Mouse (Mus musculus): ENCODE data around the gene Slc7a7. TPM values are rescaled to one million over a fixed set of nuclear protein-coding genes. Genes with fewer than 3 reads are reported as not detected.

Gene Slc7a7
- polyA plus RNA-seq, 1 experiment from 2014 or later = 19.0 TPM

DNA sequence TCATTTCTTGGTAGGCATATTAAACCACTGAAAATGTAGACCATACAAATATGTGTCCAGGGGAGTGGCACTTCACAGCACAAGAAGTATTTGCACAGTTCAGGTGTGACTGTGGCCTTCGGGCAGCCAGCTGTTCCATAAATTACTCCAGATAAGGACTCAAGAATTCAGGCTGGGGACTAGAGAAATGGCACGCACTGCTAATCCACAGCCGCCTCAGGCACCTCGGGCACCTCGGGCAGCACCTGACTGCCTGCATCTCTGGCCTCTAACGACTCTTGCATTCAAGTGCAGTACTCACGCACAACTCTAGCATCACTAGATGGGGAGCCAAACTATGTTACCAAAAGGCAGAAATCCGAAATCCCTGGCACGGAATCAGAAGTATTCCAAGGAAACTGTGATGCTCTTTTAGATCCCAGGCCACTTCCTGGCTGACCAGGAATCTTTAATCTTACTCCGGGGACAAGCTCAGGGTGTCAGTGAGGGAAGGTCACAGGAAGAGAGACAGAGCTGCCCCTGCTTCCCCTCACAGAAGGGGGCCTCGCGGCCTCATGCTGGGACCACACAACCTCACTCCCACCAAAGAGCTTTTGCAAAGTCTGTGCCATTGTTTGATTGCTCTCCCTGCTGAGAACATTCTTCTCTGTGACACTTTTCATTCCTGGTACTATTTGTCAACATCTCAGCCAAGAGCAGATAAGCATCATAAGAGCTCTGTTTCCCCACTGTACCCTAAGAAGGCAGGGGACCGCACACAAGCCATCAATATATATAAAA, 2.1 kb downstream of the Slc7a7 start:
- Histone ChIP-seq H3K27ac (ENCODE audit: low read length) (no peak overlapping the region; the same call in 1 of the 2 replicates), H3K9ac (ENCODE audit: low read length) (peak overlapping the region; percentile 21; the same call in 1 of the 2 replicates)

DNA sequence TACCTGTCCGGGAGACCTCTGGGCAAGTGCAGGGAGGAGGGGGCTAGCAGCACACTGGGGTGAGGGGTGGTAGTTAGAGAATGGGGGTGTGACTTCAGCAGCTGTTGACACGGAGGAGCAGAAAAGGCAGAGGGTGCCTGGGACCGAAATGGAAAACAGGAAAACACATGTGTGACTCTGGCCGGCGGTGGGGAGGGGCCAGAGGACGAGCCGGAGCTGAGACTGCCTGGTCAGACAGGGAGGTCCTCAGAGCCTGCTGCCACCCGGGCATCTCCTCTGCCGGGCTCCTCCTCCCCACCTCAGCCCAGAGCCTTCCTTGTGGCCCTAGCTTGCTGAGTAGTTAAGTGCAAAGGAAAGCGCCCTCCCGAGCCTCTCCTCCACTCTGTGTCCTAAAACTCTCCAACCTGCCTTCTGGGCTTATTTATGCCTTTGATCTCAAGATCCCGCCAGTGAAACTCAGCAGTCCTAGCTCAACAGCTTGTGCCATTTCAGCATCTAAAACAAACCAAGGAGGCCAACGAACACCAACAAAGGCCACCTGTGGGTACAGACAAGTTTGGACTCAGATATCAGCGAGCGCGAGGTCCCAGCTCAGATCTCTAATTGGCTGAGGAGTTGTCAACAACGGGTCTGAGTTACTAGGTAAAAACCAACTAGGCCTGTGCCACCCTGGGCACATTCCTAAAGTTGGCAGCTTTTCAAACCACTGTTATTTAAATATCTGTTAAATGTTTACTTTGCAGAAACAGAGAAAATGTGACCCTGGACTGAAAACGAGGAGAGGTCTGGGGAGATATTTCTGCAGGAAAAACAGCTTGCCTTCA, 3.5 kb downstream of the Slc7a7 start:
- no peaks in the 10 kb centered on the region for H3K36me3 ChIP-seq (ENCODE audit: control insufficient read depth, insufficient read depth, low read length)
- H3K9ac ChIP-seq (ENCODE audit: low read length) = peak overlapping the region; percentile 64
- H3K4me1 ChIP-seq (ENCODE audit: control insufficient read depth, insufficient read depth, low read length) = peaks cover 28% of the 10 kb centered on the region
- peak overlapping the region; percentile 32 for H3K4me3 ChIP-seq (replicated peaks; ENCODE audit: low read length)
- H3K27me3 ChIP-seq (ENCODE audit: control insufficient read depth, insufficient read depth, low read length) = no peaks in the 10 kb centered on the region
- no peaks in the 10 kb centered on the region for H3K9me3 ChIP-seq (replicated peaks; ENCODE audit: control insufficient read depth, low read length)
- no peak for ATAC-seq (ENCODE audit: insufficient read depth, low FRiP score)
- WGBS = 13% methylated on average over 18 of the region's 18 CpGs
- H3K4me2 ChIP-seq (ENCODE audit: low read depth, low read length) = peak overlapping the region; percentile 53
- H3K27ac ChIP-seq (ENCODE audit: low read length) = peak overlapping the region; percentile 83

More for the DNA sequence above, 2.1 kb downstream of the Slc7a7 start:
- Histone ChIP-seq H3K36me3 (ENCODE audit: control insufficient read depth, insufficient read depth, low read length) (no peaks in the 10 kb centered on the region), H3K4me1 (ENCODE audit: control insufficient read depth, insufficient read depth, low read length) (peaks cover 28% of the 10 kb centered on the region), H3K4me2 (ENCODE audit: low read depth, low read length) (no peak overlapping the region), H3K27me3 (ENCODE audit: control insufficient read depth, insufficient read depth, low read length) (no peaks in the 10 kb centered on the region), H3K9me3 (replicated peaks; ENCODE audit: control insufficient read depth, low read length) (no peaks in the 10 kb centered on the region), H3K4me3 (replicated peaks; ENCODE audit: low read length) (no peak overlapping the region)
- peak; percentile 45; the same call in 1 of the 2 replicates for ATAC-seq (ENCODE audit: insufficient read depth, low FRiP score)
- 36% methylated on average over 13 of the region's 13 CpGs for WGBS

DNA sequence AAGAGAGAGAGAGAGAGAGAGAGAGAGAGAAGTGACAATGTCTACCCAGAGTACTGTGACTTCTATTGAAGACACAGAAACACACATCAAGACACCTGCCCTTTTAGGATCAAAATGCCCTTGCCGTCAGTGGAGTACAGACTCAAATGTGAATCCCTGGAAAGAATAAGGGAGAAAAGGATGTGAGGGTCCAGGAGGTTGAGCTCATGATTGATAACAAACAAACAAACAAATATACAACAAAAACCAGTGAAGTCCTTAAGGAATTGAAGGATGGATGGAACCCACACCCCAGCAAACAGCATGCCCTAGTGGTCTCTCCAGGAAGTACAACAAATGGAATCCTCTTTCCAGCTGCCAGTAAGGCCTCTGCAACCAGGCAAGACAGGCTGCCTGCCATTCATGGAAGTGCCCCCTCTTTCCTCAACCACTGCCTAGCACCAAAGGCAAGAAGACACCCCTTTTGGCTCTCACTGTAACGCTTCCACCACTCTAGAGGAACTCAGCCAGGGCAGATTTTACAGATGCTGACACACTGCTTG, 4.9 kb downstream of the Slc7a7 start:
- Histone ChIP-seq H3K4me2 (ENCODE audit: low read depth, low read length) (no peak overlapping the region), H3K27me3 (ENCODE audit: control insufficient read depth, insufficient read depth, low read length) (no peaks in the 10 kb centered on the region), H3K9me3 (replicated peaks; ENCODE audit: control insufficient read depth, low read length) (no peaks in the 10 kb centered on the region), H3K4me1 (ENCODE audit: control insufficient read depth, insufficient read depth, low read length) (peaks cover 28% of the 10 kb centered on the region), H3K36me3 (ENCODE audit: control insufficient read depth, insufficient read depth, low read length) (no peaks in the 10 kb centered on the region), H3K4me3 (replicated peaks; ENCODE audit: low read length) (no peak overlapping the region), H3K27ac (ENCODE audit: low read length) (no peak overlapping the region), H3K9ac (ENCODE audit: low read length) (no peak overlapping the region; the same call in 1 of the 2 replicates)
- 52% methylated on average over 2 of the region's 2 CpGs for WGBS
- no peak for ATAC-seq (ENCODE audit: insufficient read depth, low FRiP score)

DNA sequence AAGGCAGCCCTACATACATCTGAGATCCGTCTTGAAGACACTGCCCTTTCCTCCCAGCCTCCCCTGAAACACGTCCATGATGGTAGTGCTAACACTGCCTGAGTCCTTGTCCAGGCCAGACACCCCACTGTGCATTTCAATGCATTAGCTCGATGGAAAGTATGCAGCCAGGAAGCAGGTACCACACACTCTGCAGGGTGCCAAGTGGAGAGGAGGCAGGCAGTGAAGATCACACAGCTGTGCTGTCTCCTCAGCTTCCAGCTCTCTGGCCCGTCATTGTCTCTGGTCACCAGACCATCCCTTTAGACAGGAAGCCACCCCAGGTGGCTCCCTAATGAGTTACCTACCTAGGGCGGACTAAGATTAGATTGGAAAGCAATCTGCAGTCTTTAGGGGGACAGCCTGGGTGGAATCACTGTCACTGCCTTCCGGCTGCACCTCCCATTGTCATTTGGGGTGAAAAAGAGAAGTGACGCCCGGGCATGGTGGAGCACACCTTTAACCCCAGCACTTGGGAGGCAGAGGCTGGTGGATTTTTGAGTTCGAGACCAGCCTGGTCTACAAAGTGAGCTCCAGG, 5.5 kb downstream of the Slc7a7 start:
- H3K9ac ChIP-seq (ENCODE audit: low read length) = no peak overlapping the region
- peaks cover 23% of the 10 kb centered on the region for H3K4me1 ChIP-seq (ENCODE audit: control insufficient read depth, insufficient read depth, low read length)
- H3K27me3 ChIP-seq (ENCODE audit: control insufficient read depth, insufficient read depth, low read length) = no peaks in the 10 kb centered on the region
- H3K9me3 ChIP-seq (replicated peaks; ENCODE audit: control insufficient read depth, low read length) = no peaks in the 10 kb centered on the region
- no peak for ATAC-seq (ENCODE audit: insufficient read depth, low FRiP score)
- no peaks in the 10 kb centered on the region for H3K36me3 ChIP-seq (ENCODE audit: control insufficient read depth, insufficient read depth, low read length)
- no peak overlapping the region for H3K4me2 ChIP-seq (ENCODE audit: low read depth, low read length)
- 69% methylated on average over 9 of the region's 9 CpGs for WGBS
- no peak overlapping the region for H3K27ac ChIP-seq (ENCODE audit: low read length)
- no peak overlapping the region for H3K4me3 ChIP-seq (replicated peaks; ENCODE audit: low read length)

DNA sequence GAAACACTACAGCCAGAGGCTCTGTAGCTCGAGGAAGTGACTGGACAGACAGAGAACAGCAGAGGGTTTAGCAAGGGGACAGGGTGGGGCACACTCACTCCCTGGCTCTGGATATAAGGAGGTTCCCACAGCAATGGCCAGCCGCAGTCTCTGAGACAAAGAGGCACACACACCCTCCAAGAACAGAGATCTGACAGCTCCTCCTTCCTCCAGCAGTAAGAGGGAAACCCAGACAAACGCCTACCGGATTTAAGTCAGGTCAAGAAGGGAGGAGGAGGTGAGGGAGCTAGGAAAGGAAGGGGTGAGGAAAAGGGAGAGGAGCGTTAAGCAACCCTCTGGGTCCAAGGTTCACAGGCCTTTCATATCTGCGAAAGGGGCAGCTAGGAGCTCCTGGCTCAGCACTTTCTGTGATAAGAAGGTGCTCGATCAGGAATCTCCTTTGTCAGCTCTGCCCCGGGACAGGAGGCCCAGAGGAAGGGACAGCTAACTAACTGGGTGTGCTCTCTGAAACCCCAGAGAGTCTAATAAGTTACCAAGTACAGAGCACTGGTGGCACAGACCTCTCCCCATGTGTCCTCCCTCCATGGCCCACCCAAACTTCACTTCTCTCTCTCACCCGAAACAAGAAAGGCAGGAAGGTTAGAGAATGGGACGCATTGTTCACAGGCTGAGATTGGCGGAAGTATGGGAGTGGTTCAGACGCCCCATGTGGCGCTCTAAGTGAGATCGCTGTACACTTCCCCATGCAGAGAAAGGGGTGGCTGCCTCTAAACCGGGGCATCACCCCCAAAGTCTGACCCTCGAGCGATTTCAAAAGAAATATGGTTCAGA, 7.4 kb downstream of the Slc7a7 start:
- H3K4me2 ChIP-seq (ENCODE audit: low read depth, low read length) = peak overlapping the region; percentile 37
- peaks cover 17% of the 10 kb centered on the region for H3K4me1 ChIP-seq (ENCODE audit: control insufficient read depth, insufficient read depth, low read length)
- peak overlapping the region; percentile 93 for H3K27ac ChIP-seq (ENCODE audit: low read length)
- no peaks in the 10 kb centered on the region for H3K36me3 ChIP-seq (ENCODE audit: control insufficient read depth, insufficient read depth, low read length)
- peak overlapping the region; percentile 29 for H3K4me3 ChIP-seq (replicated peaks; ENCODE audit: low read length)
- peak overlapping the region; percentile 66 for H3K9ac ChIP-seq (ENCODE audit: low read length)
- 29% methylated on average over 17 of the region's 17 CpGs for WGBS
- ATAC-seq (ENCODE audit: insufficient read depth, low FRiP score) = peak; percentile 87
- no peaks in the 10 kb centered on the region for H3K27me3 ChIP-seq (ENCODE audit: control insufficient read depth, insufficient read depth, low read length)
- H3K9me3 ChIP-seq (replicated peaks; ENCODE audit: control insufficient read depth, low read length) = no peaks in the 10 kb centered on the region

DNA sequence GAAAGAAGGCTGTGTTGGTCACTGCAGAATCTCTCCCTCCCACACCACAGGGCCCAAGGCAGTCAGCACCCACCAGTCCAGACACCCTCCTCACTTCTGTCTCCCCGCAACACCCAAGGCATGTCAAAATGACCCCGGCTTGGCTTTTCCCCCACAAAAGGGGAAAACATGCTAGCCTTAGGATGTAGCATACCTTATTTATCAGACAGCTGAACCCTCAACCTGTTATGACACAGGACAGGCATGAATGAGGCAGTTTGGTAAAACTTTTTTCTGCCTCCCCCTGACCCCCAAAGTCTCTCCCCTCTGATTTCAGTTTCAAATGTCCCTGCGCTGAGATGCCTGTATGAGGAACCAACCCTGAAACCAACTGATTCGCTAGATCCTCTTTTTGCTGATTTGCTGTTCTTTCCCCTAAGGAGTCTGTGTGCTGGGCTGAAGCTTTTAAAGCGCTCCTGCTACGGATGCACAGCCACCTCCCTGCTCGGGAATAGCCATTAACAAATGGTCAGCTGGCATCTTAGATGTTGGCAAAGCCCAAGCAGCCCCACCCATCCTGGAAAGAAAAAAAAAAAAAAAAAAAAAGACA, 8.4 kb downstream of the Slc7a7 start:
- H3K4me1 ChIP-seq (ENCODE audit: control insufficient read depth, insufficient read depth, low read length) = peaks cover 11% of the 10 kb centered on the region
- 0 out of 2 replicates have a peak overlapping the region, but pooled peaks have one; percentile 66 for H3K9ac ChIP-seq (ENCODE audit: low read length)
- WGBS = 67% methylated on average over 7 of the region's 7 CpGs
- peak overlapping the region; percentile 93 for H3K27ac ChIP-seq (ENCODE audit: low read length)
- H3K9me3 ChIP-seq (replicated peaks; ENCODE audit: control insufficient read depth, low read length) = no peaks in the 10 kb centered on the region
- H3K36me3 ChIP-seq (ENCODE audit: control insufficient read depth, insufficient read depth, low read length) = no peaks in the 10 kb centered on the region
- no peaks in the 10 kb centered on the region for H3K27me3 ChIP-seq (ENCODE audit: control insufficient read depth, insufficient read depth, low read length)
- no peak for ATAC-seq (ENCODE audit: insufficient read depth, low FRiP score)
- H3K4me3 ChIP-seq (replicated peaks; ENCODE audit: low read length) = peak overlapping the region; percentile 29
- H3K4me2 ChIP-seq (ENCODE audit: low read depth, low read length) = peak overlapping the region; percentile 37

DNA sequence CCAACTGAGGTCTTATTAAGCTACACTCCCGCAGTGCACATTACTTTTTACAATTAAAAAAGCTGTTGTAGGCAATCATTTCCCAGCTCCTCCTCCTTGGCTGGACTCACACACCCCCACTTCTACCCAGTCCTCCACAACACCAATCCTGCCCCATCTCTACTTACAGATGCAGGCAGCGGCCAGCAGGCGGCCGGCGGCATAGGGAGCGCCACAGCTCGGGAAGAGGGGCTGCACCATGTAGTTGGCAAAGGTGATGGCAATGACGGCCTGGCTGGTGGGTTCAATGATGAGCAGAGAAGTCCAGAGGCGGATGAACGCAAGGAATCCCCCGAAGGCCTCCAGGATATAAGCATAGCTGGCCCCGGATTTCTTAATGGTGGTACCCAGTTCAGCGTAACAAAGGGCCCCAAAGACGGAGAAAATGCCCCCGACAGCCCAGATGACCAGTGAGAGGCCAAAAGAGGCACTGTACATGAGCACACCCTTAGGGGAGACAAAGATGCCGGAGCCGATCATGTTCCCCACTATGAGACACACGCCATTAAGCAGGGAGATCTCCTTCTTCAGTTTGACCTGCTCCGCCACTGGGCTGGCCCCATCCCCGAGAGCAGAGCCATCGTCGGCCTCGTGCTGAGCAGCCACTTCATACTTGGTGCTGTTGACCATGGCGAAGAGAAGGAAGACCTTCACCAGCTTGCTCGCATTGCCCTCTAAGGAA, 9.1 kb downstream of the Slc7a7 start:
- peak overlapping the region; percentile 15 for H3K4me3 ChIP-seq (replicated peaks; ENCODE audit: low read length)
- peak overlapping the region; percentile 37 for H3K4me2 ChIP-seq (ENCODE audit: low read depth, low read length)
- no peaks in the 10 kb centered on the region for H3K36me3 ChIP-seq (ENCODE audit: control insufficient read depth, insufficient read depth, low read length)
- 0 out of 2 replicates have a peak overlapping the region, but pooled peaks have one; percentile 23 for H3K9ac ChIP-seq (ENCODE audit: low read length)
- ATAC-seq (ENCODE audit: insufficient read depth, low FRiP score) = no peak
- 84% methylated on average over 25 of the region's 25 CpGs for WGBS
- H3K4me1 ChIP-seq (ENCODE audit: control insufficient read depth, insufficient read depth, low read length) = peaks cover 5% of the 10 kb centered on the region
- no peaks in the 10 kb centered on the region for H3K27me3 ChIP-seq (ENCODE audit: control insufficient read depth, insufficient read depth, low read length)
- no peaks in the 10 kb centered on the region for H3K9me3 ChIP-seq (replicated peaks; ENCODE audit: control insufficient read depth, low read length)
- no peak overlapping the region for H3K27ac ChIP-seq (ENCODE audit: low read length)

Data from stomach, embryonic 16.5 days (tissue).